Mouse (Mus musculus) heart, embryonic 11.5 days (tissue): ENCODE results near the gene Ralb. TPM values are rescaled to one million over a fixed set of nuclear protein-coding genes. Genes with fewer than 3 reads are reported as not detected.

Source experiments
- ATAC-seq: fragments of 200-750 bp; cut with Nextera tagmentation; replicated peaks from 2 replicates; pipeline ENCODE4 v1.8.0; 2017; ENCODE audit warnings: moderate library complexity; ENCODE audit not compliant: insufficient number of reproducible peaks, low FRiP score, low TSS enrichment
- H3K27ac ChIP-seq: fragments of 300-500 bp; sonication (generic); 2 replicates; pipeline ENCODE4 v1.5.1; 2014; ENCODE audit warnings: mild to moderate bottlenecking, low read depth, low read length
- H3K27me3 ChIP-seq: fragments of 300-500 bp; sonication (generic); 2 replicates; pipeline ENCODE4 v1.6.1; 2014; ENCODE audit warnings: mild to moderate bottlenecking, low read length, mixed read lengths; ENCODE audit not compliant: control insufficient read depth, insufficient read depth
- H3K36me3 ChIP-seq: fragments of 300-500 bp; sonication (generic); 2 replicates; pipeline ENCODE4 v1.6.1; 2014; ENCODE audit warnings: mild to moderate bottlenecking, low read length, moderate library complexity, mixed read lengths; ENCODE audit not compliant: control insufficient read depth, insufficient read depth
- H3K4me1 ChIP-seq: fragments of 300-500 bp; sonication (generic); 2 replicates; pipeline ENCODE4 v1.6.1; 2014; ENCODE audit warnings: low read length; ENCODE audit not compliant: control insufficient read depth, insufficient read depth
- H3K4me2 ChIP-seq: fragments of 300-500 bp; sonication (generic); 2 replicates; pipeline ENCODE4 v1.6.1; 2014; ENCODE audit warnings: mild to moderate bottlenecking, moderate library complexity
- H3K4me3 ChIP-seq: fragments of 300-500 bp; sonication (generic); 2 replicates; pipeline ENCODE4 v1.5.1; 2014; ENCODE audit warnings: low read depth, low read length
- H3K9ac ChIP-seq: fragments of 300-500 bp; sonication (generic); 2 replicates; pipeline ENCODE4 v1.6.1; 2014; ENCODE audit warnings: mild to moderate bottlenecking, low read depth, low read length, moderate library complexity
- H3K9me3 ChIP-seq: fragments of 300-500 bp; sonication (generic); replicated peaks from 2 replicates; pipeline ENCODE4 v1.6.1; 2016; ENCODE audit warnings: low read length; ENCODE audit not compliant: control insufficient read depth
- WGBS: fragments of 180-500 bp; shearing (Covaris S2); extraction: QIAGEN DNeasy Blood & Tissue Kit; methylation state at CpG from one replicate; pipeline ENCODE4 v1.1.7; 2014; ENCODE audit not compliant: insufficient replicate concordance; 5-methylcytosine and 5-hydroxymethylcytosine counted together
- polyA plus RNA-seq: library from polyadenylated mRNA; unstranded; fragments of >200 nt; fragmentation: Nextera tagmentation; extraction: Ambion mirVana; gene quantifications from 2 replicates; pipeline ENCODE4 v1.2.1, GENCODE M21; 2014

The Ralb gene
- polyA plus RNA-seq, 1 experiment from 2014 or later = 146 TPM

- Histone ChIP-seq H3K4me2 (no peak overlapping the region), H3K27me3 (no peaks in the 10 kb centered on the region), H3K9me3 (no peaks in the 10 kb centered on the region), H3K4me3 (no peak overlapping the region), H3K27ac (no peak overlapping the region), H3K36me3 (peaks cover 1% of the 10 kb centered on the region; the same call in 1 of the 2 replicates), H3K4me1 (peaks cover 39% of the 10 kb centered on the region), H3K9ac (no peak overlapping the region)
- 87% methylated on average over 6 of the region's 6 CpGs for WGBS
- no peak for ATAC-seq
Measured at GRCm38 (mm10) chr1:119495396-119495775, 9.2 kb downstream of the Ralb start.

GRCm38 (mm10) chr1:119494712-119495395, 9.7 kb downstream of the Ralb start:
- H3K36me3 ChIP-seq = no peaks in the 10 kb centered on the region
- no peak overlapping the region for H3K4me3 ChIP-seq
- H3K27me3 ChIP-seq = no peaks in the 10 kb centered on the region
- H3K9me3 ChIP-seq = no peaks in the 10 kb centered on the region
- H3K4me2 ChIP-seq = no peak overlapping the region
- H3K27ac ChIP-seq = no peak overlapping the region
- H3K4me1 ChIP-seq = peaks cover 39% of the 10 kb centered on the region
- no peak for ATAC-seq
- H3K9ac ChIP-seq = no peak overlapping the region
- WGBS = 88% methylated on average over 9 of the region's 9 CpGs

GRCm38 (mm10) chr1:119494024-119494711, 10.4 kb downstream of the Ralb start:
- Histone ChIP-seq H3K4me1 (peaks cover 41% of the 10 kb centered on the region), H3K4me2 (no peak overlapping the region), H3K9ac (no peak overlapping the region), H3K27ac (no peak overlapping the region), H3K27me3 (no peaks in the 10 kb centered on the region), H3K9me3 (no peaks in the 10 kb centered on the region), H3K4me3 (no peak overlapping the region), H3K36me3 (no peaks in the 10 kb centered on the region)
- no peak for ATAC-seq
- WGBS = 67% methylated on average over 2 of the region's 2 CpGs

GRCm38 (mm10) chr1:119492505-119492904, 12.1 kb downstream of the Ralb start:
- peak overlapping the region; percentile 37 for H3K4me2 ChIP-seq
- no peak overlapping the region for H3K27ac ChIP-seq
- H3K36me3 ChIP-seq = no peaks in the 10 kb centered on the region
- no peak overlapping the region for H3K9ac ChIP-seq
- no peaks in the 10 kb centered on the region for H3K9me3 ChIP-seq
- WGBS = 74% methylated on average over 1 of the region's 1 CpGs
- no peak overlapping the region for H3K4me3 ChIP-seq
- no peaks in the 10 kb centered on the region for H3K27me3 ChIP-seq
- ATAC-seq = no peak
- peaks cover 37% of the 10 kb centered on the region for H3K4me1 ChIP-seq

GRCm38 (mm10) chr1:119492097-119492496, 12.5 kb downstream of the Ralb start:
- H3K4me1 ChIP-seq = peaks cover 37% of the 10 kb centered on the region
- peak; percentile 68 for ATAC-seq
- no peaks in the 10 kb centered on the region for H3K27me3 ChIP-seq
- H3K4me3 ChIP-seq = no peak overlapping the region
- 0 out of 2 replicates have a peak overlapping the region, but pooled peaks have one; percentile 41 for H3K27ac ChIP-seq
- H3K9ac ChIP-seq = 0 out of 2 replicates have a peak overlapping the region, but pooled peaks have one; percentile 22
- 29% methylated on average over 11 of the region's 11 CpGs for WGBS
- no peaks in the 10 kb centered on the region for H3K36me3 ChIP-seq
- no peaks in the 10 kb centered on the region for H3K9me3 ChIP-seq
- H3K4me2 ChIP-seq = peak overlapping the region; percentile 37

GRCm38 (mm10) chr1:119490765-119491164, 13.8 kb downstream of the Ralb start:
- H3K36me3 ChIP-seq = no peaks in the 10 kb centered on the region
- ATAC-seq = no peak
- peaks cover 45% of the 10 kb centered on the region for H3K4me1 ChIP-seq
- no peak overlapping the region for H3K4me3 ChIP-seq
- H3K27ac ChIP-seq = no peak overlapping the region
- no peak overlapping the region for H3K4me2 ChIP-seq
- WGBS = 79% methylated on average over 7 of the region's 7 CpGs
- H3K27me3 ChIP-seq = no peaks in the 10 kb centered on the region
- no peaks in the 10 kb centered on the region for H3K9me3 ChIP-seq
- no peak overlapping the region for H3K9ac ChIP-seq

- no peak overlapping the region for H3K27ac ChIP-seq
- 45% methylated on average over 10 of the region's 10 CpGs for WGBS
- ATAC-seq = no peak
- H3K4me1 ChIP-seq = peaks cover 41% of the 10 kb centered on the region
- no peaks in the 10 kb centered on the region for H3K36me3 ChIP-seq
- no peak overlapping the region for H3K9ac ChIP-seq
- H3K4me3 ChIP-seq = no peak overlapping the region
- no peak overlapping the region for H3K4me2 ChIP-seq
- H3K9me3 ChIP-seq = no peaks in the 10 kb centered on the region
- no peaks in the 10 kb centered on the region for H3K27me3 ChIP-seq
Measured at GRCm38 (mm10) chr1:119487917-119488590, 16.5 kb downstream of the Ralb start.

GRCm38 (mm10) chr1:119485825-119486224, 18.8 kb downstream of the Ralb start:
- peaks cover 27% of the 10 kb centered on the region for H3K4me1 ChIP-seq
- no peak overlapping the region for H3K4me2 ChIP-seq
- no peak for ATAC-seq
- H3K36me3 ChIP-seq = peaks cover 3% of the 10 kb centered on the region; the same call in 1 of the 2 replicates
- no peak overlapping the region for H3K27ac ChIP-seq
- no peaks in the 10 kb centered on the region for H3K27me3 ChIP-seq
- 20% methylated on average over 2 of the region's 2 CpGs for WGBS
- H3K9ac ChIP-seq = 0 out of 2 replicates have a peak overlapping the region, but pooled peaks have one; percentile 24
- no peaks in the 10 kb centered on the region for H3K9me3 ChIP-seq
- no peak overlapping the region for H3K4me3 ChIP-seq
